Mouse (Mus musculus): ENCODE measurements around the gene Alpk1. TPM values are rescaled to one million over a fixed set of nuclear protein-coding genes. Genes with fewer than 3 reads are reported as not detected.

Alpk1 gene
- polyA plus RNA-seq, 1 experiment = 1.8 TPM

- peaks cover 16% of the 10 kb centered on the region for H3K4me1 ChIP-seq (ENCODE audit: control insufficient read depth, insufficient read depth, insufficient read length, low read length)
- no peaks in the 10 kb centered on the region for H3K36me3 ChIP-seq (ENCODE audit: control insufficient read depth, insufficient read depth, low read length)
- no peak within 1 kb of the TSS for H3K27ac ChIP-seq (ENCODE audit: insufficient read depth, low read depth, low read length)
- H3K4me3 ChIP-seq (ENCODE audit: low read depth, low read length) = peak within 1 kb of the TSS; percentile 52
- no peak for TF ChIP-seq CTCF (IDR thresholded peaks at IDR 0.05; ENCODE audit: extremely low read depth, insufficient read length, insufficient replicate concordance, low read depth, low read length)
- no peak for TF ChIP-seq POLR2A (IDR thresholded peaks at IDR 0.05; ENCODE audit: low read depth, low read length)
- WGBS = under 1% methylated on average over 91 of the region's 92 CpGs
- peaks cover 71% of the 10 kb centered on the region for H3K27me3 ChIP-seq (ENCODE audit: control insufficient read depth, insufficient read depth, low read length)
Measured at GRCm38 (mm10) chr3:127633080-127634032, 147.0 kb downstream of the Alpk1 start, which contains the start of gene Neurog2. Gene Neurog2 (plus strand): TSS chr3:127633135.

GRCm38 (mm10) chr3:127632531-127632930 is 147.8 kb downstream of the Alpk1 start:
- TF ChIP-seq CTCF (IDR thresholded peaks at IDR 0.05; ENCODE audit: extremely low read depth, insufficient read length, insufficient replicate concordance, low read depth, low read length) = no peak
- no peak for TF ChIP-seq POLR2A (IDR thresholded peaks at IDR 0.05; ENCODE audit: low read depth, low read length)
- 1% methylated on average over 32 of the region's 32 CpGs for WGBS
- H3K4me1 ChIP-seq (ENCODE audit: control insufficient read depth, insufficient read depth, insufficient read length, low read length) = peaks cover 18% of the 10 kb centered on the region
- H3K27me3 ChIP-seq (ENCODE audit: control insufficient read depth, insufficient read depth, low read length) = peaks cover 71% of the 10 kb centered on the region
- no peaks in the 10 kb centered on the region for H3K36me3 ChIP-seq (ENCODE audit: control insufficient read depth, insufficient read depth, low read length)
- no peak overlapping the region for H3K27ac ChIP-seq (ENCODE audit: insufficient read depth, low read depth, low read length)
- H3K4me3 ChIP-seq (ENCODE audit: low read depth, low read length) = peak overlapping the region; percentile 52

GRCm38 (mm10) chr3:127631582-127631981 is 148.7 kb downstream of the Alpk1 start:
- 4% methylated on average over 10 of the region's 10 CpGs for WGBS
- H3K27ac ChIP-seq (ENCODE audit: insufficient read depth, low read depth, low read length) = no peak overlapping the region
- peaks cover 18% of the 10 kb centered on the region for H3K4me1 ChIP-seq (ENCODE audit: control insufficient read depth, insufficient read depth, insufficient read length, low read length)
- no peak for TF ChIP-seq CTCF (IDR thresholded peaks at IDR 0.05; ENCODE audit: extremely low read depth, insufficient read length, insufficient replicate concordance, low read depth, low read length)
- no peak for TF ChIP-seq POLR2A (IDR thresholded peaks at IDR 0.05; ENCODE audit: low read depth, low read length)
- H3K27me3 ChIP-seq (ENCODE audit: control insufficient read depth, insufficient read depth, low read length) = peaks cover 79% of the 10 kb centered on the region
- H3K4me3 ChIP-seq (ENCODE audit: low read depth, low read length) = no peak overlapping the region
- H3K36me3 ChIP-seq (ENCODE audit: control insufficient read depth, insufficient read depth, low read length) = no peaks in the 10 kb centered on the region

- Histone ChIP-seq H3K27me3 (ENCODE audit: control insufficient read depth, insufficient read depth, low read length) (peaks cover 84% of the 10 kb centered on the region), H3K36me3 (ENCODE audit: control insufficient read depth, insufficient read depth, low read length) (no peaks in the 10 kb centered on the region), H3K27ac (ENCODE audit: insufficient read depth, low read depth, low read length) (no peak overlapping the region), H3K4me1 (ENCODE audit: control insufficient read depth, insufficient read depth, insufficient read length, low read length) (peaks cover 20% of the 10 kb centered on the region), H3K4me3 (ENCODE audit: low read depth, low read length) (no peak overlapping the region)
- WGBS = 14% methylated on average over 17 of the region's 17 CpGs
- no peak for TF ChIP-seq POLR2A (IDR thresholded peaks at IDR 0.05; ENCODE audit: low read depth, low read length)
- no peak for TF ChIP-seq CTCF (IDR thresholded peaks at IDR 0.05; ENCODE audit: extremely low read depth, insufficient read length, insufficient replicate concordance, low read depth, low read length)
Measured at GRCm38 (mm10) chr3:127630735-127631372, 149.5 kb downstream of the Alpk1 start.

- WGBS = 19% methylated on average over 1 of the region's 1 CpGs
- no peak for TF ChIP-seq CTCF (IDR thresholded peaks at IDR 0.05; ENCODE audit: extremely low read depth, insufficient read length, insufficient replicate concordance, low read depth, low read length)
- no peak for TF ChIP-seq POLR2A (IDR thresholded peaks at IDR 0.05; ENCODE audit: low read depth, low read length)
- Histone ChIP-seq H3K4me3 (ENCODE audit: low read depth, low read length) (no peak overlapping the region), H3K27ac (ENCODE audit: insufficient read depth, low read depth, low read length) (no peak overlapping the region), H3K27me3 (ENCODE audit: control insufficient read depth, insufficient read depth, low read length) (peaks cover 87% of the 10 kb centered on the region), H3K36me3 (ENCODE audit: control insufficient read depth, insufficient read depth, low read length) (no peaks in the 10 kb centered on the region), H3K4me1 (ENCODE audit: control insufficient read depth, insufficient read depth, insufficient read length, low read length) (peaks cover 20% of the 10 kb centered on the region)
Measured at GRCm38 (mm10) chr3:127630190-127630589, 150.1 kb downstream of the Alpk1 start.

GRCm38 (mm10) chr3:127628311-127629184 is 151.8 kb downstream of the Alpk1 start:
- Histone ChIP-seq H3K4me3 (ENCODE audit: low read depth, low read length) (no peak overlapping the region), H3K27me3 (ENCODE audit: control insufficient read depth, insufficient read depth, low read length) (peaks cover 74% of the 10 kb centered on the region), H3K27ac (ENCODE audit: insufficient read depth, low read depth, low read length) (no peak overlapping the region), H3K4me1 (ENCODE audit: control insufficient read depth, insufficient read depth, insufficient read length, low read length) (peaks cover 11% of the 10 kb centered on the region; the same call in 1 of the 2 replicates), H3K36me3 (ENCODE audit: control insufficient read depth, insufficient read depth, low read length) (no peaks in the 10 kb centered on the region)
- TF ChIP-seq POLR2A (IDR thresholded peaks at IDR 0.05; ENCODE audit: low read depth, low read length) = no peak
- no peak for TF ChIP-seq CTCF (IDR thresholded peaks at IDR 0.05; ENCODE audit: extremely low read depth, insufficient read length, insufficient replicate concordance, low read depth, low read length)
- 8% methylated on average over 37 of the region's 37 CpGs for WGBS
